Mouse (Mus musculus) right cerebral cortex, postnatal 10 days (tissue): ENCODE measurements around the gene Defb11.
A peak's percentile ranks its signal among the peaks of the same experiment; 100 is the strongest.
"Not testable (repeated sequence)": the region's sequence is repeated elsewhere in the genome, so short reads cannot be mapped to it uniquely, and the experiment has no call there.

ENCODE experiments used
- DNase-seq, 2 experiments: peaks; one replicate each; pipeline ENCODE4 v3.0.0; 2021; ENCODE audit warnings: low spot score in 2 of 2

Gene Defb11

DNA sequence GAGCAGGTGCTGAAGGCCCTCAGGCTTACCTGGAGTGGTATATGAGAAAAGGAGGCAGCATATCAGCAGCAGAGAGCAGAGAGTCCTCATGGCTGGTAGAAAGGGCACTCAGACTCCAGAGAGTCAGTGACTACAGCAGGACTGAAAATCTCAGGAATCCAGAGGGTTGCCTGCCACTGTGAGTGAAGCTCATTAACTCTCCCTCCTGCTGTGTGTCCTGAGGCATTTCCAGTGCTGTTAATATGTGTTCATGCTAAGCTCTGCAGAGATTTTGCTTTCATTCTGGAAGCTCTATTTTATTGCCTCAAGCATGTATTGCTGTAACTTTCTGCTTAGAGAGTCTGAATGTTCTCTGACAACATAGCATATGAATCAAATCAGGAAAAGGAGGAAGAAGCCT is at the start of gene Defb11:
Gene Defb11 (minus strand): TSS at position 123 of the 400 bp plus-strand sequence.
- DNase-seq, result not testable (repeated sequence)

DNA sequence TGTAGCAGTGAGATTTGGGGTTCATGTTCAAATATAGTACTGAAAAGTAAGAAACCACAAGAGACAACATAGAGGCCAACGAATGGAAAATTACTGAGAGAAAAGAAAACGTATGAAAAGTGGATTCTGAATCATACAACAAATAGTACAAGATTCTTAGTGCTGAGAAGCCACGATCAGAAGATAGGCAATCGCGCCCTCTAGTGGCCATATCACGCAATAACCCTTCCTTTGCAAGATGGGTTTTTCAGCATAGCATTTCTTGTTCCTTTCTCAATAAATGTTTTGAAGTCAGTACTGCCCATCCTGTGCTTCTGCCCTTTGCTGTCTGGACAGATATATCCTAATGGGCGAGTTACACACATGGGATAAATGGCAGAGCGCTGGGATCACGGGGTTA is 49.1 kb upstream of the Defb11 start:
- DNase-seq, result peak; percentile 51 to 70

DNA sequence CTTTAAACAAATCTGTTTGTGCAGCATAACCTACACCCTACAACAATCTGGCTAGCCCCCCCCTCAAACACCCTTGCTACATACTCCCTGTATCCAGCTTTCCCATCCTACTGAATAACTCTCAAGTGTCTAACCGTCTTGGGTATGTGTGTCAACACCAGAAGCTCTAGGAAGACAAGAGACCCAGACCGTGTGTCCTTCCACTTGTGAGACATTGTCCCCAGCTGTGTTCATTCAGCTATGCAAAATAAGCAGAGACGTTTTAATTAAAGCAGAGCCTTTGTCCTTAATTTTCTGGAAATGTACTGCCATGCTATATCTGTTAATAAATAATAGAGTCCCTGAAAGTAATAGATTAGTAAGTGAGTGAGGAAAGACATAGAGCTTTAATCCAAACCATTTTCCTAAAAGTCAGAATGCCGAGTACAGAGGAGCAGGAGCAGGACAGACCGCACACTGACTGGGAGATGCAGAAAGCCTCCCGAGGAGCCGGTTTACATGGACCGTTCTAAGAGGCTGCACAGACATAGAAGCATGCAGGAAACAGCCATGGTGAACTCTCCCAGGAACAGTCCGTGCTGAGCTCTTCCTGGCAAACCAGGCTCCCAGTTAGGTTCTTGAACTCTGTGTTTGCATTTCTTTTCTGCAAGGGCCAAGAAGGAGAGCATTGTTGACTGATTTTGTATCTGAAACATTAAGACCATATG is 41.3 kb upstream of the Defb11 start:
- DNase-seq, result no peak

GRCm38 (mm10) chr8:21946462-21946861 is 40.2 kb upstream of the Defb11 start, which contains the start of gene Defb13:
TSS of gene Defb13 (plus strand) at chr8:21946762.
- no peak for DNase-seq

GRCm38 (mm10) chr8:21938052-21938451 is 31.8 kb upstream of the Defb11 start, which contains the start of gene Defb35:
TSS of gene Defb35 (plus strand) at chr8:21938352.
- DNase-seq, result not testable (repeated sequence)

DNA sequence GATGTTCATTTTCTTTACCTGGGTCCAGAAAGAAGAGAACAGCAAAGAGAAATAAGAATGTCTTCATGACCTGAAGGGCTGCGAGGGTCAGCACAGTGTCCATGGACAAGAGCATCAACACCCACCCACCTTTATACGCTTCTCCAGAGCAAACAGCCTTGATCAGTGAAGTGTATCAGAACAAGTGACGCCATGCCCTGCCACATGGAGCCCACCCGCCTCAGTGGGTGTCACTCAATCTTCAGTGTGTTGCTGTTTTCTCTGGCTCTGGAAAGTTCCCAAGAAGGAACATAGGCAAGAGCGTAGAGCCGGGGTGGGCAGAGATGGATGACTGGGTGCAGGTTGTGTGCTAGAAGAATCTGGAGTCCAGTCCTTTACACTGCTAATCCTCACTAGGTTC is 26.4 kb upstream of the Defb11 start, which contains the start of gene Defb15:
Gene Defb15 (minus strand): TSS at position 101 of the 400 bp plus-strand sequence.
- DNase-seq, result no peak

GRCm38 (mm10) chr8:21930754-21931153 is 24.5 kb upstream of the Defb11 start:
- DNase-seq, result not testable (repeated sequence)

DNA sequence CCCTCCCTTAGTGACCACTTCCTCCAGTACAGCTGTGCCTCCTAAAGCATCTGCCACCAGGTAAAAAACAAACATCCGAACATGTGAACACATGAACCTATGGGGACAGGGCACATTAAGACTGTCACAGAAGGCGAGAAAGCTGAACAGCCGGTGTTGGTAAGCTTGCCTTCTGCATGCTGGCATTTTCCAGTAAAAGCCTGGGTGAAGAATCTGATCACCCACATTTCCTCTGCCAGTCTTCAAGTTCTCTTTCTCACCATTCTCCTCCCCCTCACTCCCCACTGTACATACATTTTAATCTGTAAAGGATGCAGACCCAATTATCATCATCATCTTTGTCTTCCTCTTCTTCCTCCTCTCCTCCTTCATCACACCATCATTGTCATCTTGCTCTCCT is 9.4 kb upstream of the Defb11 start:
- peak in 1 of 2 experiments; percentile 17 for DNase-seq

DNA sequence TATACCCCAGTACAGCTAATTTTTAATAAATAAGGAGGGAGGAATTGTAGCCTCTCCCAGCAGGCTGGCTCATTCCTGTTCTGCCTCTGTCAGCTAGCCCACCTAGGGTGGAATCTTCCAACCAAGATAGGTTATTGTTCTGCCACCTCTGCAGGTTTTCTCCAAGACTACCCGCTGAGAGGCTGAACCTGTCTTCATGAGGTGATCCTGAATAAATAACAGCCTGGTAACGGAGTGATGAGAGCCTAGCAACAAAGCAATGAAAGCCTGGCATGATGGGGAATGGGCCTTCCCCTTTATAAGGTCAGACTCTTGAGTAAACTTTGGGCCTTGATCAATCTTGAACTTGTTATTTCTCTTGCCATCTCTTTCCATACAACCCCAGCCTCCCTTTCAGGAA is 6.3 kb upstream of the Defb11 start:
- DNase-seq, result no peak

GRCm38 (mm10) chr8:21911931-21912330 is 5.7 kb upstream of the Defb11 start:
- no peak for DNase-seq

- not testable (repeated sequence) for DNase-seq
Measured at GRCm38 (mm10) chr8:21885321-21885720, 20.9 kb downstream of the Defb11 start, which contains the start of gene Defb9. TSS of gene Defb9 (minus strand) at chr8:21885421.

DNA sequence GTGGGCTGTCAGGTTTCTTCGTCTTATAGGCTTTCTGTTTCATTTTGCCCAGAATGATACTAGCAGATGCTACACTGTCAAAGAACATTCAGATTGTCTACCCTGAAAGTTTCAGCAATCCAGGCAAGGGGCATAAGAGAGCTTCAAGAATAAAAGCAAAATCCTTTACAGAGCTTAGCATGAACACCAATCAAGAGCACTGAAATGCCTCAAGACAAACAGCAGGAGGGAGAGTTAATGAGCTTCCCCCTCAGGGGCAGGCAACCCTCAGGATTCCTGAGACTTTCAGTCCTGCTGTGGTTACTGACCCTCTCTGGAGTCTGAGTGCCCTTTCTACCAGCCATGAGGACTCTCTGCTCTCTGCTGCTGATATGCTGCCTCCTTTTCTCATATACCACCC is 47.6 kb downstream of the Defb11 start, which contains the start of gene Defb10:
Gene Defb10 (plus strand): TSS at position 316 of the 400 bp plus-strand sequence.
- not testable (repeated sequence) for DNase-seq
